Mouse (Mus musculus) granulocyte monocyte progenitor cell, adult 5-6 weeks (primary cell): ENCODE results near the gene Cbarp. TPM values are rescaled to one million over a fixed set of nuclear protein-coding genes. Genes with fewer than 3 reads are reported as not detected.
"Not testable (repeated sequence)": the region's sequence is repeated elsewhere in the genome, so short reads cannot be mapped to it uniquely, and the experiment has no call there.

ENCODE experiments used
- ATAC-seq: replicated peaks from 2 replicates; pipeline ENCODE4 v1.8.0; 2016; ENCODE audit warnings: mild to moderate bottlenecking, moderate TSS enrichment, inconsistent platforms; ENCODE audit not compliant: poor library complexity, severe bottlenecking
- total RNA-seq, 2 experiments: library from RNA; stranded (forward) in 1 of 2; stranded (reverse) in 1 of 2; fragments of 200-712, 200-1000 nt in 1 of 2; fragments of >200 nt in 1 of 2; fragmentation: Nextera tagmentation in 1 of 2; gene quantifications; 2 replicates each; pipeline ENCODE4 v1.2.3; 2014 to 2017

Gene Cbarp
- total RNA-seq, 2 experiments from 2014 or later: 0.36 to 5.3 TPM

DNA sequence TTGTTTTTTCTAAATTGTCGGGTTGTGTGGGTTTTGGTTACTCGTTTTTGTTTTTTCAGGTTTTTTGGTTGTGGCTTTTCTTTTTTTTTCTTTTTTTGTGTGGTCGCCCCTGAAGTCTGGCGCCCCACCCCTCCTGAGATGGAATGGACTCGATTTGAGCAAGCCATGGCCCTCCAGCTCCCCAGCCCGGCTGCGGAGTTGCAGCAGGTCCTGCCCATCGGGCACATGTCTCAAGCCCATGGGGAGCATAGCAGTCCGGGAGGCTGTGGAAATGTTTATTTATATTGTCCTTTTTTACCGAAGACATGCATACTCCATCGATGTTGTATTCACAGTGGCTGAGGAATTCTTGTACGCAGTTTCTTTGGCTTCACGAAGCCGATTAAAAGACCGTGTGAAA lies 30.6 kb upstream of the Cbarp start:
- ATAC-seq: no peak

DNA sequence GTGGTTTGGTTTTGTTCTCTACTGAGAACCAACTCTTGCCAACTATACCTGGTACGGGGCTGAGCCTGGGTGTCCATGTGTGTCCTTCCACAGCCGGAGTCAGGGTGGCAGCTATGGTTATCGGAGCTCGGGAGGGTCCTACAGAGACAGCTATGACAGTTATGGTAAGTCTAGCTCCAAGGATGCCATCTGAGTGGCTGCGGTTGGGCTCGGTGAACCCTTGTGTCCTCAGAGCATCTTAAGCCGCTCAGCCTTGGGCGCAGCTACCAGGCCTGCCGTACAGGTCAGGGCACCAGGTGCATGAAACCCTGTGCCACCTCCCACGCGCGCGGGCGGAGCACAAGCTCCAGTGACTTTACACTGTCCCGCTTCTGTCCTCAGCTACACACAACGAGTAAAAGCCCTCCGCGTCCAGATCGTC lies 30.0 kb upstream of the Cbarp start:
- ATAC-seq: no peak

- no peak for ATAC-seq
Observed at GRCm38 (mm10) chr10:80170052-80170451, 29.4 kb upstream of the Cbarp start.

- ATAC-seq: no peak
Observed at GRCm38 (mm10) chr10:80169651-80170050, 29.0 kb upstream of the Cbarp start.

- ATAC-seq: no peak
Observed at GRCm38 (mm10) chr10:80169070-80169469, 28.4 kb upstream of the Cbarp start.

DNA sequence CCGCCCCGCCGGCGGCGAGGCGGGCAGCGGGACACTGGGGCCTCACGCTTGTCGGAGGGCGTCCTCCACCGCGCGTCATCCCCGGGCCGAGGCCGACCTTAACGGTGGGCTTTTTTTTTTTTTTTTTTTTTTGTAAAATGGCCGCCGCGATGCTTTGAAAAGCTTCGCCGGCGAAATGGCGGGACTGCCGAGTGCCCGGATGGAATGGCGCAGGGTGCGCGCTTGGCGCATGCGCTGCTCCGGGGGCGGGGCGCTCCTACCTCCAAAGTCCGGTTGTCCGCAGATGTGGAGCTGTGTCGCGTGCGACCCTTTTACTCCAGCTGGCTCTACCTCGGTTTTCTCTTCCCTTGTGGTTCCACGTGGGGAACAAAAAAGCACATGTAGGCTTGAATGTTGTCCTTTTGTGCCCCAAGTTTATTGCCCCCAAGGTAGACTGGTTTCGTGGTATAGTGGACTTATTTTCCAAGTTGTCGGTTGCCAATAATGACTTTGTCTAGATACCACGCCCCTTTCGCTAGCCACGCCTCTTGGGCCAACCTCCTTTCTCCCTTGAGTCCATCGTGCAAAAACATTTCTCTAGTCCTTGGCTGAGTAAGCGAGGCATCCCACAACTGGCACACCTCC lies 27.5 kb upstream of the Cbarp start:
- ATAC-seq: peak; percentile 19

DNA sequence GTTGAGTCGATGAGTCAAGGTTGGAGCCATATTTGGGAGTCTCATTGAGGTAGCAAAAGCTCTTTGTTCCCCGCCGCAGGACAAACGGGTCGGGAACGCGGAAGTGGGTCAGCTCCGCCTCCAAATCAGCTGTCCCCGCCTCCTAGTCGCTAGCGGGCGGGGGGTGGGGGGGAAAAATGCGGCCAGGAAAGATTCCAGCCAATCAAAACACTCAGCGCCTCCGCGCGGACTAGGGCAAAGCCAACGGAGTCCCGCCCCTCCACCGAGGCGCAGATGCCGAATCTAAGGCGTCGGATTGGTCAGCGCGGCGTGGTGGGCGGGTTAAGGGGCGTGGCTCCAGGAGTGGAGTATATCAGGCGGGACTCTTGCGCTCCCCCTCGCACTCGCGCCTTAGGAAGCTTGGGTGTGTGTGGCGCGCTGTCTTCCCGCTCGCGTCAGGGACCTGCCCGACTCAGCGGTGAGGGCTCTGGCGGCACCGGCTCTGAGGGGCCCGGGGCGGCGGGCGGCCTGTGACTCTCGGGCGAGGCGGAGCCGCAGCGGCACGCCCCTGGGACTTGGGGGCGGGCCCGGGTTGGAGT lies 26.9 kb upstream of the Cbarp start:
- ATAC-seq: peak; percentile 70

GRCm38 (mm10) chr10:80166136-80166535 lies 25.5 kb upstream of the Cbarp start:
- ATAC-seq: not testable (repeated sequence)

GRCm38 (mm10) chr10:80165392-80166128 lies 24.9 kb upstream of the Cbarp start, which contains the start of gene Cirbp:
Gene Cirbp (plus strand): TSS chr10:80165985.
- no peak for ATAC-seq

GRCm38 (mm10) chr10:80164998-80165344 lies 24.3 kb upstream of the Cbarp start:
- ATAC-seq: peak; percentile 51

DNA sequence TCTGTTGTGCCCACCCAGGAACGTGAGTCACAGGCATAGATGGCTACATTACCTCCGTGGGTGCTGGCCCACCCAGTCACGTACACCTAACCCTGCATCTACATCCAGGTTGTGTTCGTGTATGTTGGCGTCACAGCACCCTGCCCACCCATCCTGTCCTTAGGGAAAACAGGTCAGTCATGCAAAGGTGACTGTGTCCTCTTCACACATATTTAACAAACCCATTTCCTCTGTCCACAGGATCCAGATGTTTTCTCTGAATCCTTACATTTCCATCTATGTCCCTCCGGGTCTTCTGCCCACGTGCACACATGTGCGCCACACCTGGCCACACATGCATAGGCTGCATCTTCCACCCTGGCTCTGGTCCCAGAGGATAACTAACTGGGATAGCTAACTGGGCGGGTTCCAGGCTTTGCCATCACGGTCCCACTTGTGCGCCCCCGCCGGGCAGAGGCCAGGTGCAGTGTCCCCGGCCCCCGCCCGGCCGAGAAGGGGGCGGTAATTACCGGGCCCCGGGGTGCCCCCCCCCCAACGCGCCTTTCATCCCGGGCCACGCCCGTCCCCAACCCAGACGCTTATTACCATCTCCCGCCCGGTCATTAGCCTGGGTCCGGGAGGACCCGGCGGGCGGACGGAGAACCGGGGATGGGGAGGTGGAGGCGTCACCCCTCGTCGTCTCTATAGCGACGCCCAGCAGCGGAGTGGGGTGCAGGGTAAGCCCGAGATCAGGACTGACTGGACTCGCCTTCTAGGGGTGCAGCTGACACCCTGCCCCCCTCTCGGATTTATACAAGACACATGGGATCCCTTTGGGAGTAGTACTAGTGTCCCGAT lies 23.7 kb upstream of the Cbarp start:
- no peak for ATAC-seq

DNA sequence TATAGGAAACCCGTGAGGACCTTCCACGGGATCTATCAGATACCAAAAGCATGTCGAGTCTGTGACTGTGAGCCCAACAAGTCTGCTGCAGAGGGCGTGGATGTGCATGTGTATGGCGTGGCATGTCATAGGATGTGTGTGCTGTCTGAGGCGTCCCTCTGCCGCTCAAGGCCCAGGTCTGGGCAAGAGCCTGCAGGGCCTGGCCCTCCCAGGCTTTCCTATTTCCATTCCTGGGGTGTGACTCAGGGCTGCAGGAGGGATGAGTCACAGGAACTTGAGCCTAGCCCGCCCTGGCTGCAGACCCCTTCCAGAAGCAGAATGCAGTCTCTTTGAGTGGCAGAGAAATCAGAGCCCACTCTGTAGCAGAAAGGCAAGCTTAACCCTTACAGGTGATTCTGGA lies 23.1 kb upstream of the Cbarp start:
- no peak for ATAC-seq

DNA sequence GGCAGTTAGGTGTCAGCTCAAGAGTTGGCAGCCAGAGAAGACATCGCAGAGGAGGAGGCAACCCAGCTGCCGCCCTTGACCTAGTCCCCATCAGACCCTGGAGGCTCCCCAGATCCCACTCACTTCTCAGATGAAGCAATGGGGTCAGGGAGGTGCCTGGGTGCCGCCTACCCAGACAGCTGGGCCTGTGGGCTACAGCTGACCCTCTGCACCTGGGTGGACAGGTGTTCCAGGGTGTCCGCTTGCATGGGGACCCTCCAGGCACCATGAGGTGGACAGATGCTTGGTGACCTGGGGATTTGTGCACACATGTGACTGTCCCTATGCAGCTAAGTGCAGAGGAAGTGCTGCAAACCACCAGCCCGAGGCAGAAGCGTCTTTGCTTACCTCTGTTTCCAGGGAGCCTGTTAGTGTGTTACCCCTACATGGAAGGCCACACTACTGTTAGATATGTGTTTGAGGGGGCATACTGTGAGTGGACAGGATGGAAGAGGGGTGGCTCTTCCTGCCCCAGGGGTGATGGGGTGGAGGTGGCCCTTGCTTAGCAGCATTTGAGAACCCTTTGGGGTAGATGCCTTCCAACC lies 22.2 kb upstream of the Cbarp start:
- ATAC-seq: no peak

- no peak for ATAC-seq
Observed at GRCm38 (mm10) chr10:80162243-80162608, 21.6 kb upstream of the Cbarp start.

DNA sequence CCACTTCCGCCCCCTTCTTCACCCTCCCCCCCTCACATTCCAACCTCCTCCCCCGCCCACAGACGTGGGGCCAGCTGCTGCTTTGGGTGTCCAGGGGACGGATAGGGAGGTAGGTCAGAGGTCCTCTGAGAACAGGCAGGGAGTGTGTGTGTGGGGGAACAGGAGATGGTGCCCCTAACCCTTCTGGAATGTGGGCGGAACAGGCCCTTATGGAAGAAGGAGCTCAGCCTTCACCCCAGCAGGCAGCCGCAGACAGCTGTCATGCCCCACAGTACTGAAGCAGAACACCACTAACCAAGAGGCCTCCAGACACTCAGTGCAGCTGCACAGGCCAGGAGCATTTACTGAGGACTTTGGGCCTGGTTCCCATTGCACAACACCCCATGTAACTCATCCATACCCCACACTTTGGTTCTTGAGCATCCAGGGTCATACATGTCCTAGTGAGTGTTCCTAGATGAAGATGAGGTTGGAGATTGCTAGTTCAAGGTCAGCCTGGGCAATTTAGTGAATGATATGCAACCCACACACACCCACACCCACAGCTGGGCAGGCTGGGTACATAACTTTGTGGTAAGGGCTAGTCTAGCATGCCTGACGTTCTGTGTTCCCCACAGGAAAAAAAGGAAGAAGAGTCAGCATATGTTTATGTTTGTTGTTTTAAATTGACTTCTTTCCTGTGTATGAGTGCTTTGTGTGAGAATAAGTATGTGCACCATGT lies 21.0 kb upstream of the Cbarp start:
- no peak for ATAC-seq

- peak; percentile 4; the same call in 1 of the 2 replicates for ATAC-seq
Observed at GRCm38 (mm10) chr10:80160455-80161371, 20.1 kb upstream of the Cbarp start.

GRCm38 (mm10) chr10:80159561-80160454 lies 19.2 kb upstream of the Cbarp start:
- peak; percentile 67 for ATAC-seq
